Mouse (Mus musculus): Measurements from ENCODE around the gene Arhgef26. TPM values are rescaled to one million over a fixed set of nuclear protein-coding genes. Genes with fewer than 3 reads are reported as not detected.

Gene Arhgef26
- 6.6 and 8.7 TPM in 2 replicates for polyA plus RNA-seq (2012; rRNA removed)

DNA sequence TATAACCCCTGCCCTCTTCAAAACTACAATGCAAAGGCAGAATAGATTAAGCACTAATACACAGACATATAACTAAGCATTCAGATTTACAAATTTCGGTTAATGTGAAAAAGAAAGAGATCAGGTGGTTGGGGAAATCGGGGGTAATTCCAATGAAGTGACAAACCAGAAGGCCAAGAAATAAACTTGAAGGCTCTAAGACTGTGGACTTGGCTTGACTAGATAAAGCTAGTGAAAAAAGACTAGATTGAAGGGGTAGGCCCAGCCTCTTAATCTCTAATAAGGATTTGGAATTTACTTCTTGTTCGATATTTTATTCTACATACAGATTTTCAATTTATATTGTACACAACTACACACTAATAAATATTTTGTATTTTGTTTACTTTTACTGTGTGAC, at the start of gene Arhgef26:
Gene Arhgef26 (plus strand): TSS at position 301 of the 400 bp plus-strand sequence.
- no peak for DNase-seq (ENCODE audit: low read depth)
- no peak for TF ChIP-seq CTCF (IDR thresholded peaks at IDR 0.05; ENCODE audit: borderline replicate concordance, extremely low read depth, insufficient read depth, insufficient read length)
- TF ChIP-seq POLR2A (IDR thresholded peaks at IDR 0.05; ENCODE audit: borderline replicate concordance, extremely low read depth, insufficient read depth, insufficient read length, poor library complexity, severe bottlenecking), result no peak

DNA sequence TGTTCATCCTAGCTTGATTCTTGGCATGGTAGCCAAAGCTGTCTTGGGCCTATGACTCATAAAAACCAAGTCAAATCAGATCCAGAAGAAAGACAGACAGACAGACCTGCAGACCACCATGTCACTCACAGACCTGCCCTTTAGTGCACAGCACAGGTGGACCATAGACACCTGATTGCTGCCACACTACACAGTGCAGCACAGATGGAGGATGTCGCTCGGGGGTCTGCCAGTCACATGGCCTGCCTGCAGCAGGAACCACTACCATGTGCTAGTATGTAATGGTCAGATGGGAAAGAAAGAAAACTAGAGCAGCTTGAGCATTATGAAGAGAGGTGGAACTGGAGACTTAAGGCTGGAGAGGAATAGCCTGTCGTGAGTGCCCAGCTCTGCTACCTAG, 27.7 kb upstream of the Arhgef26 start:
- TF ChIP-seq CTCF (IDR thresholded peaks at IDR 0.05; ENCODE audit: borderline replicate concordance, extremely low read depth, insufficient read depth, insufficient read length) (no peak), POLR2A (IDR thresholded peaks at IDR 0.05; ENCODE audit: borderline replicate concordance, extremely low read depth, insufficient read depth, insufficient read length, poor library complexity, severe bottlenecking) (no peak)
- no peak for DNase-seq (ENCODE audit: low read depth)

- no peak for DNase-seq (ENCODE audit: low read depth)
- TF ChIP-seq CTCF (IDR thresholded peaks at IDR 0.05; ENCODE audit: borderline replicate concordance, extremely low read depth, insufficient read depth, insufficient read length), result no peak
- TF ChIP-seq POLR2A (IDR thresholded peaks at IDR 0.05; ENCODE audit: borderline replicate concordance, extremely low read depth, insufficient read depth, insufficient read length, poor library complexity, severe bottlenecking), result no peak
Observed at GRCm38 (mm10) chr3:62311224-62311623, 26.9 kb upstream of the Arhgef26 start.

GRCm38 (mm10) chr3:62324708-62325107, 13.4 kb upstream of the Arhgef26 start:
- TF ChIP-seq CTCF (IDR thresholded peaks at IDR 0.05; ENCODE audit: borderline replicate concordance, extremely low read depth, insufficient read depth, insufficient read length), result no peak
- no peak for TF ChIP-seq POLR2A (IDR thresholded peaks at IDR 0.05; ENCODE audit: borderline replicate concordance, extremely low read depth, insufficient read depth, insufficient read length, poor library complexity, severe bottlenecking)
- DNase-seq (ENCODE audit: low read depth), result no peak

GRCm38 (mm10) chr3:62327903-62328302, 10.2 kb upstream of the Arhgef26 start:
- TF ChIP-seq CTCF (IDR thresholded peaks at IDR 0.05; ENCODE audit: borderline replicate concordance, extremely low read depth, insufficient read depth, insufficient read length) (no peak), POLR2A (IDR thresholded peaks at IDR 0.05; ENCODE audit: borderline replicate concordance, extremely low read depth, insufficient read depth, insufficient read length, poor library complexity, severe bottlenecking) (no peak)
- DNase-seq (ENCODE audit: low read depth), result peak; percentile 77

GRCm38 (mm10) chr3:62338461-62338853, 313 bp downstream of the Arhgef26 start:
- DNase-seq (ENCODE audit: low read depth), result no peak
- TF ChIP-seq CTCF (IDR thresholded peaks at IDR 0.05; ENCODE audit: borderline replicate concordance, extremely low read depth, insufficient read depth, insufficient read length), result no peak
- no peak for TF ChIP-seq POLR2A (IDR thresholded peaks at IDR 0.05; ENCODE audit: borderline replicate concordance, extremely low read depth, insufficient read depth, insufficient read length, poor library complexity, severe bottlenecking)

DNA sequence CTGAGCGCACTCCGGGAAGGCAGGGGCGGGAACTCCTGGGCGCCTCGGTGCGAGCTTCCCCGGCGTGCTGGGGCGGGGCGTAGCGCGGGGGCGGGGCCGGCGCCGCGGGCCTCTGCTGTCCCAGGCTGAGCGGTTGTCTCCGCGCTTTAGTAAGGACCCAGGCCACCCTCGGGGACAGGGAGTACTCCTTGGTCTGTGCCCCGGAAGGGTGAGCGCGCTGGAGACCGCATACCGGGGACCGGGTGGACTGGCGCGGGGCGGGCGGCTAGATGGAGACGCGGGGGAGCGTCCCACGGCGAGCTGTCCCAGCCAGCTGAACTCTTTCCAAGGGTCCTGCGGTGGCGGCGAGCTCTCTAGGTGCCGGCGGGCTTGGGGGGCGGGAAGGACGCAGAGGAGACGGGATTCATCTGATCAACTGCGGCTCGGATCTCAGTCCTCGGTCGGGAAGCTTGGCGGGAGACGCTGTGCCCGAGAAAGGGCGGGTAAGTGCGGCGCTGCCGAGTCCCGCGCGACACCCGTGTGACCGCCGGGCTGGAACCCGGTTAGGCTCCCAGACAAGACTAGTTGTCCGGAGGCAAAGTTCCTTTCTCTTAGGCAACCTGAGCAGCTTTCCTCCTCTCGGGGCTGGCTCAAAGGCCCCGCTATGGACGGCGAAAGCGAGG, 841 bp downstream of the Arhgef26 start:
- TF ChIP-seq POLR2A (IDR thresholded peaks at IDR 0.05; ENCODE audit: borderline replicate concordance, extremely low read depth, insufficient read depth, insufficient read length, poor library complexity, severe bottlenecking), result no peak
- no peak for TF ChIP-seq CTCF (IDR thresholded peaks at IDR 0.05; ENCODE audit: borderline replicate concordance, extremely low read depth, insufficient read depth, insufficient read length)
- peak; percentile 83 for DNase-seq (ENCODE audit: low read depth)

DNA sequence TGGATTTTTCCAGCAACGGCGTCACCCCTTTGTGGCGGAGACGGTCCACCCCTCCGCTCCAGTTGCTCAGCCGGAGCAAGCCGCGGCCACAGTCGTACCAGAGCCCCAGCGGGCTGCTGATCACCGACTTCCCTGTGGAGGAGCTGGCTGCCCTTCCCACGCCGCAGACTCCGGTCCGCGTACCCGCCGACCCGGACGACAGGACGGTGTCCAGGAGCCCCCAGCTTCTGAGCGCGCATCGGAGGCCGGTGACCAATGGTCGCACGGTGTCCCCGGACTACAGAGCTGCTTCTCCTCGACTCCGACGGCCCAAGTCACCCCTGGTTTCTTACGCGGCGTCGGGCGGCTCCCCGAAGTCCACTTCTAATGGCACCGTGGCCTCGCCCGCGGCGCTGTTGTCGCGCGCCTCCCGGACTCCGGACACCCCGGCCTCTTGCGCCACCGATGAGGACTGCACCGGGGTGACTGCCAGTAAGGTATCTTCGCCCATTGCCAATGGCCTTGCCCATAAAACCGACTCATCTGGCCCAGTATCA, 1.4 kb downstream of the Arhgef26 start:
- TF ChIP-seq CTCF (IDR thresholded peaks at IDR 0.05; ENCODE audit: borderline replicate concordance, extremely low read depth, insufficient read depth, insufficient read length) (no peak), POLR2A (IDR thresholded peaks at IDR 0.05; ENCODE audit: borderline replicate concordance, extremely low read depth, insufficient read depth, insufficient read length, poor library complexity, severe bottlenecking) (no peak)
- peak; percentile 65 for DNase-seq (ENCODE audit: low read depth)

DNA sequence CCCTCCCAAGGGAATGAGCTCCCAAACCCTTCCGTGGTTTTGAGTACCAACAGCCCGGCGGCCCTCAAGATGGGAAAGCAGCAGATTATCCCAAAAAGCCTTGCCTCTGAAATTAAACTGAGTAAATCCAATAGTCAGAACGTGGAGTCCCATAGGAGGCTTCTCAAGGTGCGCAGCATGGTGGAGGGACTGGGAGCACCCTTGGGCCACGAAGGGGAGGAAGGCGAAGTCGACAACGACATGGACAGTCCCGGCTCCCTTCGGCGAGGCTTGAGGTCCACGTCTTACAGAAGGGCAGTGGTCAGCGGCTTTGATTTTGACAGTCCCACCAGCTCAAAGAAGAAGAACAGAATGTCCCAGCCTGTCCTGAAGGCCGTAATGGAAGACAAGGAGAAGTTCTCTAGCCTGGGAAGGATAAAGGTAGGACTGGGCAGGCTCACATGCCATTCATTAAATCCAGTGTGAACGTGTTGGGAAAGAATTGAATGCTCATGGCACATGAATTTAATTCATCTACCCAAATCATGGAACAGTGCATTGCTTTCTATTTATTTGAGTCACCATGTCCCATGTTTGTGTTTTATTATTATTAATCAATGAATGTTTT, 2.1 kb downstream of the Arhgef26 start:
- DNase-seq (ENCODE audit: low read depth), result no peak
- TF ChIP-seq POLR2A (IDR thresholded peaks at IDR 0.05; ENCODE audit: borderline replicate concordance, extremely low read depth, insufficient read depth, insufficient read length, poor library complexity, severe bottlenecking) (no peak), CTCF (IDR thresholded peaks at IDR 0.05; ENCODE audit: borderline replicate concordance, extremely low read depth, insufficient read depth, insufficient read length) (no peak)

DNA sequence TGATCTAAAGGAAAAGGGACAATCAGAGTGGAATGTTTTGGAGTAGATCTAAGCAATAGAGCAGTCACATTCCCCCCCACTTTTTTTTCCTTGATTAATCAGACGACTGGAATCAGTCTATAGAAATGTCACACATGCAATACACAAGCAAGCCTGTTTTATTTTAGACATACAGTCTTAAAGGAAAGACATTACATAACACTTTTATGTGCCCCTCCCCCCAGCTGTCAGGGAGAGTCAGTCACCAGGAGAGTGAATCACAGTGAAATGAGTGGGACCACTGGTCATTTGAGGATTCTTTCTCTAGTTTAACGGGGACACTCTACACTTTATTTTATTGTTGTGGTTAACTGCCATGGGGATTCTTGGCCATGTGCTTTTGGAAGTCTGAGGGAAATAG, 2.7 kb downstream of the Arhgef26 start:
- no peak for DNase-seq (ENCODE audit: low read depth)
- no peak for TF ChIP-seq CTCF (IDR thresholded peaks at IDR 0.05; ENCODE audit: borderline replicate concordance, extremely low read depth, insufficient read depth, insufficient read length)
- TF ChIP-seq POLR2A (IDR thresholded peaks at IDR 0.05; ENCODE audit: borderline replicate concordance, extremely low read depth, insufficient read depth, insufficient read length, poor library complexity, severe bottlenecking), result no peak

DNA sequence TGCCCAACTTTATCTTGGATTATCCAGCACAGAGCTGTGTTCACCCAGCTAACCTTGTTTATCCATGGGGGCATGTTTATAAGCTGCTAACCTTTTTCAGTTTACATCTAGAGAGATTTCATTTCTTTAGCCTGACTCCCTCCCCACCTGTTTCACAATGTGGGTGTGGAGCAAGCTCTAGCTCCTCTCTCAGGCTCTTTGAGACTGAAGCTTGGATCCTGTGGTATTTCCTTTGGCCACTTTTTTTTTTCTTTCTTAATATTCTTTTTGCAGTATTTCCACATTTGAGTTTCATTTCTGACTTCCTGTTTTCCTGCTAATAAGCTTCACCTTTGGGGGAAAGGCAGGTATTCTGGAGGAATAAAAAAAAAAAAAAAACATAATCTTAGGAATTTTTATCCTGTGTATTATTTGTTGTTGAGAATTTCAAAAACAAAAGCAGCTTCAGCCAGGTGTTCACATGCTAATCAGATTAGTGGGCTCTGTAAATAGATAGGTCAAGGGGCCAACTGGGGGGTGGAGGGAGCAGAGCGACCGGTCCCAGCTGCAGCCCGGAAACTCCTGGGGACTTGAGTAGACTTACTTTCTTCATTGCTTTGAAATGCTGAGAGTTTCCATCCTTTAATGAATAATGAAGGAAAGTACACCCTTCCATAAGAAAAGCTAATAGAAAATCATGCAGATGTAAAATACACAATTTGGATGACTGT, 3.5 kb downstream of the Arhgef26 start:
- TF ChIP-seq POLR2A (IDR thresholded peaks at IDR 0.05; ENCODE audit: borderline replicate concordance, extremely low read depth, insufficient read depth, insufficient read length, poor library complexity, severe bottlenecking), result no peak
- TF ChIP-seq CTCF (IDR thresholded peaks at IDR 0.05; ENCODE audit: borderline replicate concordance, extremely low read depth, insufficient read depth, insufficient read length), result no peak
- DNase-seq (ENCODE audit: low read depth), result no peak

Measured in brain, embryonic 14.5 days (tissue).